Comparison of ENCODE assay signal across 20 mouse cellular contexts in the genomic region with DNA sequence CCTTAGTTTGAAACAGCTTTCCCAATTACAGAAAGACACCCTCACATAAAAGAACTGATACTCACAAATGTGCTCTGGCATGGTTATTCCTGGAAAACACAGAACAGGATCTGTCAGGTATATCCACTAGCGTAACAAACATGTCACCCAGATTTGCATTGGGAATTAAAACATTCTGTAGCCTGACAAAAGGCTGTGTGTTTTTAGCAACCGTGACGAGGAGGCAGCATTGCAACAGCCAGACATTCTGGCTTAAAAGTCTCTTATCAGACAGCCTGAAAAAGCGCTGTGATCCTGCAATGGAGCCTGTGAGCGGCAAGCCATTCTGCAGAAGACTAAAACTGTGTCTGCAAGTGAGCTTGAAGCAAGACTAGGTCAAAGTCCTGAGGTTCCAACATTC.
DNase-seq lines count a peak whose midpoint lies in the region; ATAC-seq lines count a peak whose summit lies in the region.
"Had no signal": no experiment of that assay in that cellular context is flagged by ENCODE, and none has a peak within 500 bp of the region (broad histone marks: within the 10 kb centered on the region; RNA-seq: fewer than 3 reads in every experiment).

No protein-coding gene starts in this region.

- H3K9ac ChIP-seq in heart, embryonic 13.5 days: no peak overlapping the region
- no peak overlapping the region for H3K9ac ChIP-seq in midbrain, embryonic 14.5 days (replicated peaks; ENCODE audit: low read length)
- H3K9ac ChIP-seq: embryonic facial prominence, embryonic 13.5 days; lung, embryonic 15.5 days had no signal

- no peaks in the 10 kb centered on the region for H3K27me3 ChIP-seq in heart, embryonic 13.5 days (replicated peaks)
- H3K27me3 ChIP-seq in midbrain, embryonic 14.5 days (ENCODE audit: control insufficient read depth, insufficient read depth, low read length): 0 out of 2 replicates have a peak, but pooled peaks cover 6% of the 10 kb centered on the region
- no peaks in the 10 kb centered on the region for H3K27me3 ChIP-seq in limb, embryonic 10.5 days (ENCODE audit: low read depth, poor library complexity, severe bottlenecking)
- H3K27me3 ChIP-seq: CH12.LX; embryonic facial prominence, embryonic 13.5 days; lung, embryonic 15.5 days had no signal

- no peak for ATAC-seq in heart, embryonic 13.5 days (ENCODE audit: extremely low read depth, insufficient number of reproducible peaks, low FRiP score, low TSS enrichment)
- peak; percentile 66; the same call in 1 of the 2 replicates for ATAC-seq in midbrain, embryonic 14.5 days (ENCODE audit: low FRiP score, low TSS enrichment)

- no peaks in the 10 kb centered on the region for H3K4me1 ChIP-seq in heart, embryonic 13.5 days
- H3K4me1 ChIP-seq in midbrain, embryonic 14.5 days (ENCODE audit: control insufficient read depth, insufficient read depth, low read length): peaks cover 3% of the 10 kb centered on the region; the same call in 1 of the 2 replicates
- H3K4me1 ChIP-seq in limb, embryonic 10.5 days: 0 out of 2 replicates have a peak, but pooled peaks cover 2% of the 10 kb centered on the region
- H3K4me1 ChIP-seq: lung, embryonic 15.5 days had no signal

- WGBS in heart, embryonic 13.5 days: 19% methylated on average over 5 of the region's 5 CpGs
- WGBS in midbrain, embryonic 14.5 days: 13% methylated on average over 5 of the region's 5 CpGs
- WGBS in limb, embryonic 10.5 days: 70% methylated on average over 5 of the region's 5 CpGs

- no peaks in the 10 kb centered on the region for H3K9me3 ChIP-seq in heart, embryonic 13.5 days
- no peaks in the 10 kb centered on the region for H3K9me3 ChIP-seq in midbrain, embryonic 14.5 days (ENCODE audit: control insufficient read depth, low read length)
- no peaks in the 10 kb centered on the region for H3K9me3 ChIP-seq in limb, embryonic 10.5 days (replicated peaks)
- H3K9me3 ChIP-seq: embryonic facial prominence, embryonic 13.5 days; lung, embryonic 15.5 days had no signal

- intact Hi-C loops in heart, postnatal 25 days (cut with DNase I): no loop called here
- intact Hi-C loops in left cerebral cortex, postnatal 14 days (cut with DNase I): no loop called here
- intact Hi-C loops in left cerebral cortex, postnatal 10 days (cut with DNase I): no loop called here

- no peaks in the 10 kb centered on the region for H3K36me3 ChIP-seq in heart, embryonic 13.5 days
- no peaks in the 10 kb centered on the region for H3K36me3 ChIP-seq in midbrain, embryonic 14.5 days (ENCODE audit: control insufficient read depth, insufficient read depth, low read length)
- no peaks in the 10 kb centered on the region for H3K36me3 ChIP-seq in limb, embryonic 10.5 days
- H3K36me3 ChIP-seq: embryonic facial prominence, embryonic 13.5 days; lung, embryonic 15.5 days had no signal

- peak; percentile 29 for DNase-seq in embryo, embryonic 11 days
- DNase-seq in embryo, embryonic 10 days (ENCODE audit: low spot score): no peak
- no peak for DNase-seq in heart, postnatal 25 days (ENCODE audit: low spot score)
- peak; percentile 9 to 26 for DNase-seq in left cerebral cortex, postnatal 14 days (ENCODE audit: low spot score in 2 of 2)
- DNase-seq in left cerebral cortex, postnatal 10 days (ENCODE audit: extremely low spot score in 1 of 2, low spot score in 2 of 2): no peak
- DNase-seq in midbrain, embryonic 14.5 days: peak; percentile 68
- DNase-seq in limb, embryonic 10.5 days (ENCODE audit: low spot score): no peak
- DNase-seq: adrenal gland, postnatal 14 days; cerebellum, postnatal 25 days; gastrocnemius, postnatal 14 days; kidney, adult 11 months; kidney, postnatal 14 days; layer of hippocampus, adult 9-11 months; right cerebral cortex, adult 18-20 months; thymus, postnatal 25 days had no signal

- peak overlapping the region; percentile 35 for H3K4me2 ChIP-seq in heart, embryonic 13.5 days
- 0 out of 2 replicates have a peak overlapping the region, but pooled peaks have one; percentile 15 for H3K4me2 ChIP-seq in midbrain, embryonic 14.5 days (ENCODE audit: low read length)
- H3K4me2 ChIP-seq: embryonic facial prominence, embryonic 13.5 days; liver, embryonic 11.5 days; lung, embryonic 15.5 days had no signal

- H3K27ac ChIP-seq in heart, embryonic 13.5 days (replicated peaks): 0 out of 2 replicates have a peak overlapping the region, but pooled peaks have one; percentile 2
- 0 out of 2 replicates have a peak overlapping the region, but pooled peaks have one; percentile 4 for H3K27ac ChIP-seq in midbrain, embryonic 14.5 days (replicated peaks; ENCODE audit: low read depth, low read length)
- no peak overlapping the region for H3K27ac ChIP-seq in limb, embryonic 10.5 days
- H3K27ac ChIP-seq: embryonic facial prominence, embryonic 13.5 days; lung, embryonic 15.5 days had no signal

- no peak overlapping the region for H3K4me3 ChIP-seq in heart, embryonic 13.5 days
- no peak overlapping the region for H3K4me3 ChIP-seq in midbrain, embryonic 14.5 days (replicated peaks; ENCODE audit: low read depth, low read length)
- H3K4me3 ChIP-seq in limb, embryonic 10.5 days: no peak overlapping the region
- H3K4me3 ChIP-seq: embryonic facial prominence, embryonic 13.5 days; lung, embryonic 15.5 days had no signal

Comparison
In these comparisons a context has a peak if more than half of its experiments do, and no peak if none do; other contexts are left out.
1. DNase-seq: peak in embryo, embryonic 11 days (single experiment), left cerebral cortex, postnatal 14 days (2 of 2) and midbrain, embryonic 14.5 days (single experiment); none in embryo, embryonic 10 days (single experiment), heart, postnatal 25 days (single experiment), left cerebral cortex, postnatal 10 days (0 of 2) and limb, embryonic 10.5 days (single experiment).